Mouse (Mus musculus): Measurements from ENCODE around the gene Ces1e. TPM values are rescaled to one million over a fixed set of nuclear protein-coding genes. Genes with fewer than 3 reads are reported as not detected.
"Not testable (repeated sequence)": the region's sequence is repeated elsewhere in the genome, so short reads cannot be mapped to it uniquely, and the experiment has no call there.

Ces1e gene
- polyA plus RNA-seq, 1 experiment from 2014 or later = not detected

GRCm38 (mm10) chr8:93228673-93229370 is 597 bp downstream of the Ces1e start:
- Histone ChIP-seq H3K36me3 (ENCODE audit: poor library complexity, severe bottlenecking) (no peaks in the 10 kb centered on the region), H3K9me3 (replicated peaks) (no peaks in the 10 kb centered on the region), H3K4me1 (no peaks in the 10 kb centered on the region), H3K4me3 (no peak overlapping the region), H3K9ac (no peak overlapping the region), H3K4me2 (no peak overlapping the region), H3K27ac (no peak overlapping the region), H3K27me3 (no peaks in the 10 kb centered on the region)
- no peak for ATAC-seq
- 69% methylated on average over 11 of the region's 11 CpGs for WGBS

- H3K9ac ChIP-seq; H3K27me3 ChIP-seq; H3K27ac ChIP-seq; H3K4me3 ChIP-seq; H3K4me1 ChIP-seq; H3K9me3 ChIP-seq (replicated peaks); H3K4me2 ChIP-seq; H3K36me3 ChIP-seq (ENCODE audit: poor library complexity, severe bottlenecking); ATAC-seq: not testable (repeated sequence)
- WGBS = 91% methylated on average over 1 of the region's 1 CpGs
Observed at GRCm38 (mm10) chr8:93226471-93226870, 2.9 kb downstream of the Ces1e start.

DNA sequence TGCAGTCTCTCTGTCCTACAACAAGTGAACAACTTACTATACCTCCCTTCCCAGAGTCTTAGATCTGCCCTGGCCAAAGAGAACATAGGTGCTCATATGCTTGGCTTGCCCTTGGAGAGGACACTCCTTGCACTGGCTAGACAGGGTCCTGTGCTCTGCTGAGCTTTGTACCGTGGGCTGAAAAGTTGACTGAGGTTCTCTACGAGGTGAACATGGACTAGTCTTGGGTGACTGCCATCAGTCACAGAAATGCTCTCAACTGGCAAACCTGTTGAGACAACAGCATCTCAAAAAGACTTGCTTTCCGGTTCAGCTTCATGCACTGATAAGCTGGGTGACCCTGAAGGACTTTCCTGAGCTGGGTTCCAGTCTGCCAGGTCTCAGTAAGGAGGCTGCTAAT is 7.5 kb downstream of the Ces1e start:
- 89% methylated on average over 3 of the region's 3 CpGs for WGBS

GRCm38 (mm10) chr8:93217867-93218266 is 11.6 kb downstream of the Ces1e start:
- Histone ChIP-seq H3K4me2 (no peak overlapping the region), H3K9me3 (replicated peaks) (no peaks in the 10 kb centered on the region), H3K4me1 (no peaks in the 10 kb centered on the region), H3K36me3 (ENCODE audit: poor library complexity, severe bottlenecking) (no peaks in the 10 kb centered on the region), H3K27ac (no peak overlapping the region), H3K27me3 (no peaks in the 10 kb centered on the region), H3K4me3 (no peak overlapping the region), H3K9ac (no peak overlapping the region)
- no peak for ATAC-seq
- WGBS = 86% methylated on average over 4 of the region's 4 CpGs

More for the DNA sequence above, 7.5 kb downstream of the Ces1e start:
- no peaks in the 10 kb centered on the region for H3K9me3 ChIP-seq (replicated peaks)
- H3K4me1 ChIP-seq = no peaks in the 10 kb centered on the region
- H3K27me3 ChIP-seq = no peaks in the 10 kb centered on the region
- no peak overlapping the region for H3K9ac ChIP-seq
- no peak for ATAC-seq
- no peaks in the 10 kb centered on the region for H3K36me3 ChIP-seq (ENCODE audit: poor library complexity, severe bottlenecking)
- H3K4me3 ChIP-seq = no peak overlapping the region
- H3K4me2 ChIP-seq = no peak overlapping the region
- H3K27ac ChIP-seq = no peak overlapping the region

GRCm38 (mm10) chr8:93217375-93217774 is 12.0 kb downstream of the Ces1e start:
- WGBS = 90% methylated on average over 1 of the region's 1 CpGs
- Histone ChIP-seq H3K4me3 (no peak overlapping the region), H3K27me3 (no peaks in the 10 kb centered on the region), H3K4me1 (no peaks in the 10 kb centered on the region), H3K27ac (no peak overlapping the region), H3K4me2 (no peak overlapping the region), H3K9me3 (replicated peaks) (no peaks in the 10 kb centered on the region), H3K36me3 (ENCODE audit: poor library complexity, severe bottlenecking) (no peaks in the 10 kb centered on the region), H3K9ac (no peak overlapping the region)
- ATAC-seq = no peak

- no peaks in the 10 kb centered on the region for H3K27me3 ChIP-seq
- no peaks in the 10 kb centered on the region for H3K36me3 ChIP-seq (ENCODE audit: poor library complexity, severe bottlenecking)
- H3K9me3 ChIP-seq (replicated peaks) = no peaks in the 10 kb centered on the region
- H3K27ac ChIP-seq = no peak overlapping the region
- H3K4me1 ChIP-seq = no peaks in the 10 kb centered on the region
- no peak overlapping the region for H3K9ac ChIP-seq
- ATAC-seq = no peak
- no peak overlapping the region for H3K4me2 ChIP-seq
- H3K4me3 ChIP-seq = no peak overlapping the region
Observed at GRCm38 (mm10) chr8:93211091-93211490, 18.3 kb downstream of the Ces1e start.

DNA sequence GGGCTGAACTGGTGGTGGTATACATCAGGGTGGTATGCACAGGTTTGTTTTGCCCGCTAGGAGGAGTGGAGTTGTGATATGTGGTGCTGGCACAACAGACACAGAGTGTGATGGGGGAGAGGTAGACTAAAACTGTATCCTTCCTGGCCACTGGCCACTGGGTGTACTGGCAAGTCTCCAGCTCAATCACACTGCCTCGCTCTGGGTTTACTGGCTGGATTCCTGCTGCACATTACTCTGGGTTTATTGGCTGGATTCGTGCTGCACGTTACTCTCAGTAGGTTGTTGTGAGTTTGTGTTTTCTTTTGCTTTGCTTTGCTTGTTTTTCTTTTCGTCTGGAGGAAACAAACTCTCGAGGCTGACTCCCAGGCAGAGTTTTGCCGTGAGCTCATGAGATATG is 30.3 kb downstream of the Ces1e start:
- not testable (repeated sequence) for H3K9ac ChIP-seq; H3K27me3 ChIP-seq; H3K4me2 ChIP-seq; H3K4me1 ChIP-seq; H3K9me3 ChIP-seq (replicated peaks); ATAC-seq; H3K27ac ChIP-seq; H3K4me3 ChIP-seq; H3K36me3 ChIP-seq (ENCODE audit: poor library complexity, severe bottlenecking)
- 76% methylated on average over 7 of the region's 7 CpGs for WGBS

DNA sequence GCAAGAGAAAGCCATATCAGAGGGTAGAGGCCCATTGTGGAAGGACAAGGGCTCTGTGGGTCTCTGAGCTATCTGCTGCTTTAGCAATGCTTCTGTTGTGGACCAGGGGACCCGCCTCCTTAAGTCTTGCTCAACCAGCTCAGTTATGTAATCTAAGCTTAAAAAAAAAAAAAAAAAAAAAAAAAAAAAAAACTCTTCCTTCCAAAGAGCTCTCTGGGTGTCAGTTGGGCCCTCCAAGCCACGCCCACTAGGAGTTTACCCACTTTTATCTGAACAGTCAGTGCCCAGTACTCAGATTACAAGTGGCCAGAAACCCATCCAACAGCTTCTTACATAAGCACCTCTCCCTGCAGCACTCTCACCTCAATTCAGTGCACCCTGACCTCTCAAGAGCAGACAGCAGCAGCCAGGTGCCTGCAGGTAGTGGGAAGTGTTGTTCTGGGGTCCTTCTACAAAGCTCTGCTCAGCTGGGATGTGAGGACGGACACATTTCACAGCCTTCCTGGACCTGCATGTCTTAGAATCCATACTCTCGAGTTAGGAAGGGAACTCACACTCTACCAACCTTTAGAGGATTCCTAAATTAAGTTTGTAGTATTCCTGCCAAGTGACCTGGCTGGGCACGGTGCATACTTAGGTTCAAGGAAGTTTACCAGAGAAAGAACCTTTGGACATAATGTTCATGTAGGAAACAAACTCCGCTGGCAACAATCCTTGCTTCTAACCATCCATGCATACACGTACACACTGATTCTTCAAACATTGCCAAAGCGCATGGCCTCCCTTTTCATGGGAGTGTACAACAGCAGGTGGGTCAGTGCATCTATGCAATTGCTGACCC is 31.5 kb downstream of the Ces1e start, which contains the start of gene Ces1d:
Ces1d (minus strand) TSS at position 154 of the 841 bp plus-strand sequence.
- no peak for ATAC-seq
- H3K9me3 ChIP-seq (replicated peaks) = no peaks in the 10 kb centered on the region
- H3K4me3 ChIP-seq = no peak within 1 kb of the TSS
- H3K9ac ChIP-seq = no peak within 1 kb of the TSS
- no peak within 1 kb of the TSS for H3K27ac ChIP-seq
- H3K36me3 ChIP-seq (ENCODE audit: poor library complexity, severe bottlenecking) = no peaks in the 10 kb centered on the region
- no peak within 1 kb of the TSS for H3K4me2 ChIP-seq
- H3K27me3 ChIP-seq = no peaks in the 10 kb centered on the region
- H3K4me1 ChIP-seq = no peaks in the 10 kb centered on the region
- 82% methylated on average over 8 of the region's 8 CpGs for WGBS

GRCm38 (mm10) chr8:93196436-93196835 is 33.0 kb downstream of the Ces1e start:
- Histone ChIP-seq H3K27ac (no peak overlapping the region), H3K9ac (no peak overlapping the region), H3K4me1 (no peaks in the 10 kb centered on the region), H3K9me3 (replicated peaks) (no peaks in the 10 kb centered on the region), H3K4me3 (no peak overlapping the region), H3K36me3 (ENCODE audit: poor library complexity, severe bottlenecking) (no peaks in the 10 kb centered on the region), H3K27me3 (no peaks in the 10 kb centered on the region), H3K4me2 (no peak overlapping the region)
- WGBS = 96% methylated on average over 5 of the region's 5 CpGs
- ATAC-seq = no peak

GRCm38 (mm10) chr8:93180581-93181129 is 48.8 kb downstream of the Ces1e start:
- no peak overlapping the region for H3K4me2 ChIP-seq
- peaks cover 5% of the 10 kb centered on the region; the same call in 1 of the 2 replicates for H3K4me1 ChIP-seq
- no peak overlapping the region for H3K27ac ChIP-seq
- no peaks in the 10 kb centered on the region for H3K9me3 ChIP-seq (replicated peaks)
- ATAC-seq = no peak
- no peaks in the 10 kb centered on the region for H3K36me3 ChIP-seq (ENCODE audit: poor library complexity, severe bottlenecking)
- H3K9ac ChIP-seq = no peak overlapping the region
- WGBS = 92% methylated on average over 4 of the region's 4 CpGs
- H3K4me3 ChIP-seq = no peak overlapping the region
- no peaks in the 10 kb centered on the region for H3K27me3 ChIP-seq

- Histone ChIP-seq H3K36me3 (ENCODE audit: poor library complexity, severe bottlenecking) (no peaks in the 10 kb centered on the region), H3K4me3 (no peak overlapping the region), H3K27ac (no peak overlapping the region), H3K4me1 (peaks cover 5% of the 10 kb centered on the region; the same call in 1 of the 2 replicates), H3K9ac (no peak overlapping the region), H3K4me2 (no peak overlapping the region), H3K9me3 (replicated peaks) (no peaks in the 10 kb centered on the region), H3K27me3 (no peaks in the 10 kb centered on the region)
- 54% methylated on average over 1 of the region's 1 CpGs for WGBS
- no peak for ATAC-seq
Observed at GRCm38 (mm10) chr8:93176593-93176992, 52.8 kb downstream of the Ces1e start.

DNA sequence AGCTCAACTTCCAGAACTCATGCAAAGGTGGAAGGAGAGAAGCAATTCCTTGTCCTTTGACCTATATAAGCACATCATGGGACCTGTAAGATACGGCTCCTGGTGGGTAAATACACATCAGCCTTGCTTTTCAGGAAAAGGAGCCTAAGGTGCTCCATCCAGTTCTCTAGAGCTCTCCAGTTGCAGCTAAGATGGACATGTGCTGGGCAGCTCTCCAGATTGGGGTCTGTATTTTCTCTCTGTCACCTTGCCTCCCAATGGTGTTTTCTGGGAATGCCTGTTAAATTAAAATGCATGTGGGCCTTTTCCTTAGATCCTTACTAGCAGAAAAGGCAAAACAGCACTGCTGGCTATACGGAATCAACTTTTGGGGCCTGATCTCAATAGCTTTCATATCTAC is 54.9 kb downstream of the Ces1e start:
- H3K4me2 ChIP-seq = no peak overlapping the region
- no peaks in the 10 kb centered on the region for H3K27me3 ChIP-seq
- no peak overlapping the region for H3K9ac ChIP-seq
- WGBS = 90% methylated on average over 2 of the region's 2 CpGs
- H3K9me3 ChIP-seq (replicated peaks) = no peaks in the 10 kb centered on the region
- no peaks in the 10 kb centered on the region for H3K36me3 ChIP-seq (ENCODE audit: poor library complexity, severe bottlenecking)
- ATAC-seq = no peak
- H3K4me3 ChIP-seq = no peak overlapping the region
- H3K4me1 ChIP-seq = peaks cover 5% of the 10 kb centered on the region; the same call in 1 of the 2 replicates
- H3K27ac ChIP-seq = no peak overlapping the region

All from forebrain, embryonic 13.5 days (tissue).